Mouse (Mus musculus): ENCODE measurements around the gene Gbx2. TPM values are rescaled to one million over a fixed set of nuclear protein-coding genes. Genes with fewer than 3 reads are reported as not detected.

Gene Gbx2
- polyA plus RNA-seq, 1 experiment, result 0.13 TPM

GRCm38 (mm10) chr1:89959393-89959792 lies 28.4 kb upstream of the Gbx2 start:
- H3K27me3 ChIP-seq (ENCODE audit: control insufficient read depth, insufficient read depth, low read length), result no peaks in the 10 kb centered on the region
- 83% methylated on average over 4 of the region's 4 CpGs for WGBS
- no peaks in the 10 kb centered on the region for H3K4me1 ChIP-seq (replicated peaks; ENCODE audit: control insufficient read depth, insufficient read depth, low read length)
- no peak for TF ChIP-seq CTCF (IDR thresholded peaks at IDR 0.05; ENCODE audit: borderline replicate concordance, control insufficient read depth, extremely low read depth, insufficient read depth, low read length, poor library complexity)
- TF ChIP-seq POLR2A (IDR thresholded peaks at IDR 0.05; ENCODE audit: control insufficient read depth, extremely low read depth, insufficient read depth, low read length, poor library complexity), result no peak
- H3K4me3 ChIP-seq (ENCODE audit: control insufficient read depth, insufficient read depth, low read length), result no peak overlapping the region
- DNase-seq, result no peak
- H3K27ac ChIP-seq (ENCODE audit: control insufficient read depth, insufficient read depth, low read length), result no peak overlapping the region
- no peaks in the 10 kb centered on the region for H3K36me3 ChIP-seq (ENCODE audit: control insufficient read depth, insufficient read depth, low read length)

GRCm38 (mm10) chr1:89943202-89943601 lies 12.2 kb upstream of the Gbx2 start:
- no peak overlapping the region for H3K27ac ChIP-seq (ENCODE audit: control insufficient read depth, insufficient read depth, low read length)
- no peaks in the 10 kb centered on the region for H3K4me1 ChIP-seq (replicated peaks; ENCODE audit: control insufficient read depth, insufficient read depth, low read length)
- peaks cover 12% of the 10 kb centered on the region for H3K27me3 ChIP-seq (ENCODE audit: control insufficient read depth, insufficient read depth, low read length)
- TF ChIP-seq POLR2A (IDR thresholded peaks at IDR 0.05; ENCODE audit: control insufficient read depth, extremely low read depth, insufficient read depth, low read length, poor library complexity) (no peak), CTCF (IDR thresholded peaks at IDR 0.05; ENCODE audit: borderline replicate concordance, control insufficient read depth, extremely low read depth, insufficient read depth, low read length, poor library complexity) (peak; percentile 40; the same call in 1 of the 2 replicates)
- peak; percentile 49 for DNase-seq
- H3K36me3 ChIP-seq (ENCODE audit: control insufficient read depth, insufficient read depth, low read length), result no peaks in the 10 kb centered on the region
- no peak overlapping the region for H3K4me3 ChIP-seq (ENCODE audit: control insufficient read depth, insufficient read depth, low read length)
- WGBS, result 4% methylated on average over 16 of the region's 16 CpGs

DNA sequence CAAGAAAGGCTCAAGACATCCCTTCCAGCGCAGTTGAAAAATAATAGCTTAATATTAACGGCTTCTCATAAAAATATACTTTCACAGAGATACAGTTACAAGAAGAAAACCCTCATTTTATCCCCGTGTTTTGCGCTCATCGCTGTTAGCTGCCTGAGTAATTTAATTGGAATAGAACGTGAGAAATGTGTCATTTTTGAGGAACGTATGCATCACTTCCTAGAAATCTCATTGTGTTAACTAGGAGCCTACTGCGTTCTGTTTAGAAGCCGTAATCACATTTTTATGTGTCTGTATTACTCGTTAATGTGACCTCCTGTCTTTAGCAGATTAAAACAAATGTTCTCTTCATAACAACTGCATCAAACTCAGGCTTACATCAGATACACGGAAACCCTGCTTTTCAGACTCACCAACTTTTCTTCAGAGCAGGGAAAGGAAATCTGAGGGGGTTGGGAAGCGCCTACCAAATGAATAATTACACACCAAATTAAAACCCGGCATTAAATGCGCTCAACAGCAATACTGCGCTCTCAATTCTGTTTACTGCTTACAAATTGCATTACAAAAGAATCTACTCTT lies 11.5 kb upstream of the Gbx2 start:
- Histone ChIP-seq H3K36me3 (ENCODE audit: control insufficient read depth, insufficient read depth, low read length) (no peaks in the 10 kb centered on the region), H3K4me3 (ENCODE audit: control insufficient read depth, insufficient read depth, low read length) (no peak overlapping the region), H3K27ac (ENCODE audit: control insufficient read depth, insufficient read depth, low read length) (no peak overlapping the region), H3K4me1 (replicated peaks; ENCODE audit: control insufficient read depth, insufficient read depth, low read length) (no peaks in the 10 kb centered on the region), H3K27me3 (ENCODE audit: control insufficient read depth, insufficient read depth, low read length) (peaks cover 12% of the 10 kb centered on the region)
- 13% methylated on average over 15 of the region's 15 CpGs for WGBS
- DNase-seq, result no peak
- TF ChIP-seq POLR2A (IDR thresholded peaks at IDR 0.05; ENCODE audit: control insufficient read depth, extremely low read depth, insufficient read depth, low read length, poor library complexity) (no peak), CTCF (IDR thresholded peaks at IDR 0.05; ENCODE audit: borderline replicate concordance, control insufficient read depth, extremely low read depth, insufficient read depth, low read length, poor library complexity) (no peak)

GRCm38 (mm10) chr1:89941701-89942381 lies 10.9 kb upstream of the Gbx2 start:
- peaks cover 12% of the 10 kb centered on the region for H3K27me3 ChIP-seq (ENCODE audit: control insufficient read depth, insufficient read depth, low read length)
- no peaks in the 10 kb centered on the region for H3K4me1 ChIP-seq (replicated peaks; ENCODE audit: control insufficient read depth, insufficient read depth, low read length)
- 5% methylated on average over 40 of the region's 40 CpGs for WGBS
- no peaks in the 10 kb centered on the region for H3K36me3 ChIP-seq (ENCODE audit: control insufficient read depth, insufficient read depth, low read length)
- H3K4me3 ChIP-seq (ENCODE audit: control insufficient read depth, insufficient read depth, low read length), result no peak overlapping the region
- H3K27ac ChIP-seq (ENCODE audit: control insufficient read depth, insufficient read depth, low read length), result no peak overlapping the region
- TF ChIP-seq POLR2A (IDR thresholded peaks at IDR 0.05; ENCODE audit: control insufficient read depth, extremely low read depth, insufficient read depth, low read length, poor library complexity) (no peak), CTCF (IDR thresholded peaks at IDR 0.05; ENCODE audit: borderline replicate concordance, control insufficient read depth, extremely low read depth, insufficient read depth, low read length, poor library complexity) (no peak)
- DNase-seq, result no peak

GRCm38 (mm10) chr1:89940961-89941524 lies 10.1 kb upstream of the Gbx2 start:
- H3K27me3 ChIP-seq (ENCODE audit: control insufficient read depth, insufficient read depth, low read length), result peaks cover 12% of the 10 kb centered on the region
- no peaks in the 10 kb centered on the region for H3K36me3 ChIP-seq (ENCODE audit: control insufficient read depth, insufficient read depth, low read length)
- H3K27ac ChIP-seq (ENCODE audit: control insufficient read depth, insufficient read depth, low read length), result no peak overlapping the region
- no peak for TF ChIP-seq CTCF (IDR thresholded peaks at IDR 0.05; ENCODE audit: borderline replicate concordance, control insufficient read depth, extremely low read depth, insufficient read depth, low read length, poor library complexity)
- no peak for TF ChIP-seq POLR2A (IDR thresholded peaks at IDR 0.05; ENCODE audit: control insufficient read depth, extremely low read depth, insufficient read depth, low read length, poor library complexity)
- no peak for DNase-seq
- 41% methylated on average over 15 of the region's 15 CpGs for WGBS
- no peak overlapping the region for H3K4me3 ChIP-seq (ENCODE audit: control insufficient read depth, insufficient read depth, low read length)
- H3K4me1 ChIP-seq (replicated peaks; ENCODE audit: control insufficient read depth, insufficient read depth, low read length), result no peaks in the 10 kb centered on the region

GRCm38 (mm10) chr1:89939981-89940726 lies 9.2 kb upstream of the Gbx2 start:
- Histone ChIP-seq H3K27me3 (ENCODE audit: control insufficient read depth, insufficient read depth, low read length) (peaks cover 12% of the 10 kb centered on the region), H3K4me1 (replicated peaks; ENCODE audit: control insufficient read depth, insufficient read depth, low read length) (no peaks in the 10 kb centered on the region), H3K27ac (ENCODE audit: control insufficient read depth, insufficient read depth, low read length) (no peak overlapping the region), H3K36me3 (ENCODE audit: control insufficient read depth, insufficient read depth, low read length) (no peaks in the 10 kb centered on the region), H3K4me3 (ENCODE audit: control insufficient read depth, insufficient read depth, low read length) (no peak overlapping the region)
- peak; percentile 62 for DNase-seq
- TF ChIP-seq CTCF (IDR thresholded peaks at IDR 0.05; ENCODE audit: borderline replicate concordance, control insufficient read depth, extremely low read depth, insufficient read depth, low read length, poor library complexity), result 0 out of 2 replicates have a peak, but pooled peaks have one; percentile 39
- TF ChIP-seq POLR2A (IDR thresholded peaks at IDR 0.05; ENCODE audit: control insufficient read depth, extremely low read depth, insufficient read depth, low read length, poor library complexity), result no peak
- WGBS, result 3% methylated on average over 34 of the region's 34 CpGs

Data from thymus, adult 2 months (tissue).